20 mouse cellular contexts compared by ENCODE assay signal in the genomic region with DNA sequence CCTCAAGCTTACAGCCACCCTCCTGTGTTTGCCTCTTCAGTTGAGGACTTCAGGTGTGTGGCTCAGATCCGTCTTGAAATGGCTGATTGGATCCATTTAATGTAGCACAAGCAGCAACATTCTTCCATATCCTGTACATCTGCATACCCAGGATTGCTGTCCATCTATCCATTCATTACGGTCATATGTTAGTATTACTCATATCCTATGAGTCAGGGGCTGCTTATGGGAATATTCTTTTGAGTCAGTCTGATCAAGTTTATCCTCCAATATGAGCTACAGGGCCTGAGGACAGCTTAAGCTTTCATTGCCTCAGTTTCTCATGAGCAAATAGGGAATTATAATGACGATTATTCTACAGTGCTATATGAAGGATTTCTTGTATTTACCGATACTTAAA.
"Had no signal": no experiment of that assay in that cellular context is flagged by ENCODE, and none has a peak within 500 bp of the region (broad histone marks: within the 10 kb centered on the region; RNA-seq: fewer than 3 reads in every experiment).

No protein-coding gene starts in this region.

- H3K27me3 ChIP-seq: midbrain, embryonic 12.5 days; neural tube, embryonic 13.5 days; neural tube, embryonic 15.5 days; stomach, embryonic 15.5 days had no signal

- H3K4me1 ChIP-seq: stomach, embryonic 15.5 days had no signal

- DNase-seq: lung, adult 18-20 months; lung, embryonic 14.5 days; lung, postnatal 10 days; lung, postnatal 4 days; midbrain, embryonic 14.5 days; retina, postnatal 1 day; right cerebral cortex, adult 18-20 months; right cerebral cortex, postnatal 25 days; right cerebral cortex, postnatal 4 days; spleen, adult 18-20 months; thymus, postnatal 14 days; thymus, postnatal 36 days had no signal

- H3K36me3 ChIP-seq: midbrain, embryonic 10.5 days; midbrain, embryonic 12.5 days; neural tube, embryonic 13.5 days; neural tube, embryonic 15.5 days; stomach, embryonic 15.5 days had no signal

- H3K27ac ChIP-seq: midbrain, embryonic 10.5 days; midbrain, embryonic 12.5 days; neural tube, embryonic 13.5 days; neural tube, embryonic 15.5 days; stomach, embryonic 15.5 days; stomach, postnatal 0 days had no signal

- H3K4me2 ChIP-seq: lung, embryonic 14.5 days; midbrain, embryonic 12.5 days; neural tube, embryonic 13.5 days; neural tube, embryonic 15.5 days; stomach, embryonic 15.5 days had no signal

- ATAC-seq: midbrain, embryonic 16.5 days had no signal

- H3K9ac ChIP-seq: lung, embryonic 14.5 days; midbrain, embryonic 12.5 days; neural tube, embryonic 13.5 days; neural tube, embryonic 15.5 days; stomach, embryonic 15.5 days had no signal

- H3K4me3 ChIP-seq: midbrain, embryonic 10.5 days; midbrain, embryonic 12.5 days; myocyte; neural tube, embryonic 13.5 days; neural tube, embryonic 15.5 days; stomach, embryonic 15.5 days had no signal

- H3K9me3 ChIP-seq: midbrain, embryonic 10.5 days; midbrain, embryonic 12.5 days; neural tube, embryonic 13.5 days; neural tube, embryonic 15.5 days; stomach, embryonic 15.5 days had no signal
